Mouse (Mus musculus) neural tube, embryonic 15.5 days (tissue): Measurements from ENCODE around the gene Stk11ip. TPM values are rescaled to one million over a fixed set of nuclear protein-coding genes. Genes with fewer than 3 reads are reported as not detected.
A peak's percentile ranks its signal among the peaks of the same experiment; 100 is the strongest.

Experiments
- ATAC-seq: fragments of 200-750 bp; cut with Nextera tagmentation; 2 replicates; pipeline ENCODE4 v1.8.0; 2017; ENCODE audit warnings: mild to moderate bottlenecking, moderate TSS enrichment, moderate library complexity; ENCODE audit not compliant: low FRiP score
- H3K27ac ChIP-seq: fragments of 300-500 bp; sonication (generic); replicated peaks from 2 replicates; pipeline ENCODE4 v1.5.1; 2015; ENCODE audit warnings: mild to moderate bottlenecking, inconsistent platforms
- H3K27me3 ChIP-seq: fragments of 300-500 bp; sonication (generic); replicated peaks from 2 replicates; pipeline ENCODE4 v1.6.1; 2015; ENCODE audit warnings: inconsistent platforms
- H3K36me3 ChIP-seq: fragments of 300-500 bp; sonication (generic); 2 replicates; pipeline ENCODE4 v1.6.1; 2015; ENCODE audit warnings: inconsistent platforms
- H3K4me1 ChIP-seq: fragments of 300-500 bp; sonication (generic); 2 replicates; pipeline ENCODE4 v1.6.1; 2015; ENCODE audit warnings: inconsistent platforms
- H3K4me2 ChIP-seq: fragments of 300-500 bp; sonication (generic); 2 replicates; pipeline ENCODE4 v1.6.1; 2015; ENCODE audit warnings: inconsistent platforms, mild to moderate bottlenecking, moderate library complexity
- H3K4me3 ChIP-seq: fragments of 300-500 bp; sonication (generic); replicated peaks from 2 replicates; pipeline ENCODE4 v1.5.1; 2015; ENCODE audit warnings: mild to moderate bottlenecking, inconsistent platforms
- H3K9ac ChIP-seq: fragments of 300-500 bp; sonication (generic); replicated peaks from 2 replicates; pipeline ENCODE4 v1.6.1; 2015; ENCODE audit warnings: mild to moderate bottlenecking, inconsistent platforms
- H3K9me3 ChIP-seq: fragments of 300-500 bp; sonication (generic); replicated peaks from 2 replicates; pipeline ENCODE4 v1.6.1; 2016; ENCODE audit warnings: inconsistent platforms
- WGBS: fragments of 180-500 bp; shearing (Covaris S2); methylation state at CpG from one replicate; pipeline ENCODE4 v1.1.7; 2015; ENCODE audit warnings: mixed read lengths; 5-methylcytosine and 5-hydroxymethylcytosine counted together
- polyA plus RNA-seq: library from polyadenylated mRNA; unstranded; fragments of >200 nt; fragmentation: Nextera tagmentation; extraction: Ambion mirVana; gene quantifications from 2 replicates; pipeline ENCODE4 v1.2.1, GENCODE M21; 2015

Gene Stk11ip
- polyA plus RNA-seq, 1 experiment from 2014 or later: 20.0 TPM

GRCm38 (mm10) chr1:75505159-75505955 is 16.0 kb upstream of the Stk11ip start:
- H3K4me2 ChIP-seq: peak overlapping the region; percentile 92
- under 1% methylated on average over 80 of the region's 84 CpGs for WGBS
- 0 out of 2 replicates have a peak, but pooled peaks cover 4% of the 10 kb centered on the region for H3K27me3 ChIP-seq
- H3K9ac ChIP-seq: peak overlapping the region; percentile 94
- peak; percentile 88 for ATAC-seq
- H3K4me3 ChIP-seq: peak overlapping the region; percentile 79
- H3K36me3 ChIP-seq: peaks cover 21% of the 10 kb centered on the region
- H3K9me3 ChIP-seq: no peaks in the 10 kb centered on the region
- peak overlapping the region; percentile 89 for H3K27ac ChIP-seq
- H3K4me1 ChIP-seq: peaks cover 37% of the 10 kb centered on the region

GRCm38 (mm10) chr1:75505956-75506831 is 15.1 kb upstream of the Stk11ip start, which contains the start of gene Obsl1:
TSS of gene Obsl1 (minus strand) at chr1:75506452.
- 1% methylated on average over 50 of the region's 65 CpGs for WGBS
- Histone ChIP-seq H3K4me1 (peaks cover 37% of the 10 kb centered on the region), H3K4me2 (peak within 1 kb of the TSS; percentile 92), H3K27ac (peak within 1 kb of the TSS; percentile 89), H3K9me3 (no peaks in the 10 kb centered on the region), H3K27me3 (0 out of 2 replicates have a peak, but pooled peaks cover 4% of the 10 kb centered on the region), H3K4me3 (peak within 1 kb of the TSS; percentile 79), H3K9ac (peak within 1 kb of the TSS; percentile 94), H3K36me3 (peaks cover 13% of the 10 kb centered on the region)
- peak; percentile 67 for ATAC-seq

- Histone ChIP-seq H3K27ac (peak within 1 kb of the TSS; percentile 89), H3K9ac (peak within 1 kb of the TSS; percentile 94), H3K27me3 (0 out of 2 replicates have a peak, but pooled peaks cover 4% of the 10 kb centered on the region), H3K4me1 (peaks cover 37% of the 10 kb centered on the region), H3K9me3 (no peaks in the 10 kb centered on the region), H3K4me3 (peak within 1 kb of the TSS; percentile 79), H3K36me3 (peaks cover 5% of the 10 kb centered on the region), H3K4me2 (peak within 1 kb of the TSS; percentile 92)
- WGBS: 80% methylated on average over 10 of the region's 10 CpGs
- no peak for ATAC-seq
Measured at GRCm38 (mm10) chr1:75507006-75507405, 14.3 kb upstream of the Stk11ip start, which contains the start of gene Inha. TSS of gene Inha (plus strand) at chr1:75507077.

- 0 out of 2 replicates have a peak, but pooled peaks cover 4% of the 10 kb centered on the region for H3K27me3 ChIP-seq
- no peak overlapping the region for H3K27ac ChIP-seq
- 54% methylated on average over 20 of the region's 20 CpGs for WGBS
- no peak overlapping the region for H3K4me2 ChIP-seq
- H3K36me3 ChIP-seq: no peaks in the 10 kb centered on the region
- peaks cover 24% of the 10 kb centered on the region for H3K4me1 ChIP-seq
- ATAC-seq: no peak
- no peak overlapping the region for H3K4me3 ChIP-seq
- H3K9me3 ChIP-seq: no peaks in the 10 kb centered on the region
- H3K9ac ChIP-seq: no peak overlapping the region
Measured at GRCm38 (mm10) chr1:75509586-75509985, 11.7 kb upstream of the Stk11ip start.

GRCm38 (mm10) chr1:75510154-75510553 is 11.2 kb upstream of the Stk11ip start:
- ATAC-seq: no peak
- no peak overlapping the region for H3K4me2 ChIP-seq

GRCm38 (mm10) chr1:75511437-75512210 is 9.7 kb upstream of the Stk11ip start:
- Histone ChIP-seq H3K27ac (no peak overlapping the region), H3K36me3 (no peaks in the 10 kb centered on the region), H3K4me2 (no peak overlapping the region), H3K4me3 (no peak overlapping the region), H3K9ac (no peak overlapping the region), H3K4me1 (peaks cover 15% of the 10 kb centered on the region), H3K9me3 (no peaks in the 10 kb centered on the region), H3K27me3 (0 out of 2 replicates have a peak, but pooled peaks cover 4% of the 10 kb centered on the region)
- WGBS: 74% methylated on average over 4 of the region's 4 CpGs
- ATAC-seq: no peak

More at GRCm38 (mm10) chr1:75510154-75510553, 11.2 kb upstream of the Stk11ip start:
- WGBS: 73% methylated on average over 5 of the region's 5 CpGs
- H3K9me3 ChIP-seq: no peaks in the 10 kb centered on the region
- H3K27ac ChIP-seq: no peak overlapping the region
- no peaks in the 10 kb centered on the region for H3K36me3 ChIP-seq
- no peak overlapping the region for H3K4me3 ChIP-seq
- H3K9ac ChIP-seq: no peak overlapping the region
- 0 out of 2 replicates have a peak, but pooled peaks cover 4% of the 10 kb centered on the region for H3K27me3 ChIP-seq
- peaks cover 19% of the 10 kb centered on the region for H3K4me1 ChIP-seq

GRCm38 (mm10) chr1:75512550-75512949 is 8.8 kb upstream of the Stk11ip start:
- H3K27ac ChIP-seq: no peak overlapping the region
- H3K9me3 ChIP-seq: no peaks in the 10 kb centered on the region
- ATAC-seq: no peak
- H3K4me1 ChIP-seq: peaks cover 6% of the 10 kb centered on the region; the same call in 1 of the 2 replicates
- H3K27me3 ChIP-seq: 0 out of 2 replicates have a peak, but pooled peaks cover 4% of the 10 kb centered on the region
- no peak overlapping the region for H3K9ac ChIP-seq
- H3K4me3 ChIP-seq: no peak overlapping the region
- H3K36me3 ChIP-seq: no peaks in the 10 kb centered on the region
- no peak overlapping the region for H3K4me2 ChIP-seq
- 92% methylated on average over 3 of the region's 3 CpGs for WGBS

DNA sequence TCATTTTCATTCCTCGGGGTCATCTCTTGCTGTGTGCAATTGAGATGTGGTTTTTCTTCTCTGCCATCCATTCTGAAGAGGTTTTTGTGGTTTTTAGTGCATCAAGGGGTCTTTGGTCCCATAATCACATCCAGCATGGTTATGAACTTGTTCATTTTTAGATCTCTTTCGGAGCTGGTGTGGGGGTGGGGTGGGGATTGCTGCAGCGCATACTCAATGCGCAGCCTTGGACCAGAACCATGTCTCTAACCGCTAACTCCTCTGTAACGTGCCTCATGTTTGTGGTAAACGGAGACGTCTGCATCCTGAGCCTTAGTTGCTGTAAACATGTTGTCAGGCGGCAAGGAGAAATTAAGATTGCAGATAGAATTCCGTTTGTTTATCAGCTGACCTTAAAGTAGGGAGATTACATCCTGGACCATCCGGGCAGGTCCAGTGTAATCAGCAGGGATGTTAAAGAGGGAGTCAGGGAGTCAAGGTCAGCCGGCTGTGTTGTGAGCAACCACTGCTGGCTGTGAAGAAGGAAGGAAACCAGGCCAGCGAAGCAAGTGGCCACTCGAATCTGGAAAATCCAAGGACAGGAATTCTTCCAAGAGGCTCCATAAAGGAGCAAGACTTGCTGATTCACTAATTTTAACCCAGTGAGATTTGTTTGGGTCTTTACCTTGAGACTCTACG is 4.5 kb upstream of the Stk11ip start:
- no peak overlapping the region for H3K4me2 ChIP-seq
- WGBS: 84% methylated on average over 15 of the region's 15 CpGs
- no peaks in the 10 kb centered on the region for H3K36me3 ChIP-seq
- no peak overlapping the region for H3K9ac ChIP-seq
- no peak overlapping the region for H3K4me3 ChIP-seq
- no peaks in the 10 kb centered on the region for H3K9me3 ChIP-seq
- H3K27ac ChIP-seq: no peak overlapping the region
- H3K4me1 ChIP-seq: peaks cover 3% of the 10 kb centered on the region; the same call in 1 of the 2 replicates
- H3K27me3 ChIP-seq: no peaks in the 10 kb centered on the region
- ATAC-seq: no peak

GRCm38 (mm10) chr1:75517984-75518383 is 3.3 kb upstream of the Stk11ip start:
- H3K9ac ChIP-seq: no peak overlapping the region
- no peaks in the 10 kb centered on the region for H3K27me3 ChIP-seq
- no peak overlapping the region for H3K4me2 ChIP-seq
- no peak for ATAC-seq
- H3K36me3 ChIP-seq: no peaks in the 10 kb centered on the region
- H3K4me3 ChIP-seq: no peak overlapping the region
- no peak overlapping the region for H3K27ac ChIP-seq
- 48% methylated on average over 4 of the region's 4 CpGs for WGBS
- peaks cover 13% of the 10 kb centered on the region for H3K4me1 ChIP-seq
- H3K9me3 ChIP-seq: no peaks in the 10 kb centered on the region

- no peaks in the 10 kb centered on the region for H3K36me3 ChIP-seq
- H3K4me2 ChIP-seq: no peak overlapping the region
- H3K4me1 ChIP-seq: peaks cover 13% of the 10 kb centered on the region
- 92% methylated on average over 4 of the region's 4 CpGs for WGBS
- no peaks in the 10 kb centered on the region for H3K27me3 ChIP-seq
- no peaks in the 10 kb centered on the region for H3K9me3 ChIP-seq
- H3K4me3 ChIP-seq: no peak overlapping the region
- no peak overlapping the region for H3K27ac ChIP-seq
- H3K9ac ChIP-seq: no peak overlapping the region
- no peak for ATAC-seq
Measured at GRCm38 (mm10) chr1:75518427-75518826, 2.9 kb upstream of the Stk11ip start.
